Mouse (Mus musculus): ENCODE measurements around the gene Zfp598. TPM values are rescaled to one million over a fixed set of nuclear protein-coding genes. Genes with fewer than 3 reads are reported as not detected.
"Not testable (repeated sequence)": the region's sequence is repeated elsewhere in the genome, so short reads cannot be mapped to it uniquely, and the experiment has no call there.

The Zfp598 gene
- total and polyA plus RNA-seq, 3 experiments, result 22.1 to 54.0 (median 31.8) TPM

GRCm38 (mm10) chr17:24717943-24718342 is 48.5 kb downstream of the Zfp598 start, which contains the start of the genes Rnf151 and Rps2:
TSS of gene Rnf151 (minus strand) at chr17:24718063.
TSS of gene Rps2 (plus strand) at chr17:24718116.
- in situ Hi-C loops (cut with MboI; ENCODE audit: low pct_ligation_motif_present, low pct_unique_long_range_greater_than_20kb, low sequenced_read_pairs), result no loop called here
- no peak within 1 kb of the TSS for H3K27ac ChIP-seq (ENCODE audit: insufficient read depth, low read depth)
- peak within 1 kb of the TSS; percentile 92 for H3K4me2 ChIP-seq (ENCODE audit: insufficient read depth, low read depth, poor library complexity, severe bottlenecking)
- peak; percentile 58 for TF ChIP-seq POLR2A (IDR thresholded peaks at IDR 0.05; ENCODE audit: low read depth, low read length)
- TF ChIP-seq POLR2AphosphoS2 (IDR thresholded peaks at IDR 0.05; ENCODE audit: low read depth, low read length), result peak; percentile 84
- 0 out of 2 replicates have a peak, but pooled peaks have one; percentile 8 for TF ChIP-seq CHD2 (IDR thresholded peaks at IDR 0.05; ENCODE audit: low read length)
- no peak for TF ChIP-seq MAX (IDR thresholded peaks at IDR 0.05; ENCODE audit: low read length)
- no peak for TF ChIP-seq RCOR1 (conservative IDR thresholded peaks at IDR 0.05; ENCODE audit: low read depth, low read length)
- H3K9me3 ChIP-seq (replicated peaks; ENCODE audit: low read length), result no peaks in the 10 kb centered on the region
- peaks cover 35 to 58% of the 10 kb centered on the region in 2 experiments for H3K36me3 ChIP-seq (replicated peaks in 1 of 2; ENCODE audit: control insufficient read depth in 1 of 2, insufficient read depth in 1 of 2, low read length in 1 of 2)
- peak within 1 kb of the TSS; percentile 98 for H3K9ac ChIP-seq (ENCODE audit: insufficient read depth, low read depth)
- dilution Hi-C loops (cut with MboI; ENCODE audit: extremely low pct_ligation_motif_present, extremely low pct_unique_long_range_greater_than_20kb, low sequenced_read_pairs), result no loop called here
- no peaks in the 10 kb centered on the region for H3K27me3 ChIP-seq (replicated peaks)
- DNase-seq (ENCODE audit: extremely low read depth), result no peak
- H3K4me1 ChIP-seq (ENCODE audit: control insufficient read depth in 1 of 2, insufficient read depth in 2 of 2), result peaks cover 5 to 24% of the 10 kb centered on the region in 2 experiments; a peak in 3 of 4 replicates
- H3K79me2 ChIP-seq (replicated peaks; ENCODE audit: control insufficient read depth, extremely low read depth, insufficient read depth, poor library complexity, severe bottlenecking), result peaks cover 37% of the 10 kb centered on the region
- H3K4me3 ChIP-seq (replicated peaks in 1 of 3; ENCODE audit: low read depth in 2 of 3, low read length in 2 of 3, poor library complexity in 1 of 3), result peak within 1 kb of the TSS; percentile 70 to 92 (median 78)

DNA sequence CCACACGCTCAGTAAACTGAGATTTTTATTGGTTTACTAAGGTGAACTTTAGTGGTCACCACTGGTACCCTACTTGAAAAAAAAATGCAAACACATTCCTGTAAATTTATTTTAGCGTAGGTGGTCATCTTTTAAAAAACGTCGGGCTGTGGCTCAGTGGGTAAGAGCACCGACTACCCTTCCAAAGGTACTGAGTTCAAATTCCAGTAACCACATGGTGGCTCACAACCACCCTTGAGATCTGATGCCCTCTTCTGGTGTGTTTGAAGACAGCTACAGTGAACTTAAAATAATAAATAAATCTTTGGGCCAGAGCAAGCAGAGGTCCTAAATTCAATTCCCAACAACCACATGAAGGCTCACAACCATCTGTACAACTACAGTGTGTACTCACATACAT is 49.5 kb downstream of the Zfp598 start:
- dilution Hi-C loops (cut with MboI; ENCODE audit: extremely low pct_ligation_motif_present, extremely low pct_unique_long_range_greater_than_20kb, low sequenced_read_pairs); H3K27me3 ChIP-seq (replicated peaks); DNase-seq (ENCODE audit: extremely low read depth); H3K9me3 ChIP-seq (replicated peaks; ENCODE audit: low read length); in situ Hi-C loops (cut with MboI; ENCODE audit: low pct_ligation_motif_present, low pct_unique_long_range_greater_than_20kb, low sequenced_read_pairs); H3K27ac ChIP-seq (ENCODE audit: insufficient read depth, low read depth): not testable (repeated sequence)
- Histone ChIP-seq H3K9ac (ENCODE audit: insufficient read depth, low read depth) (peak overlapping the region; percentile 98), H3K4me2 (ENCODE audit: insufficient read depth, low read depth, poor library complexity, severe bottlenecking) (peak overlapping the region; percentile 92), H3K4me3 (replicated peaks in 1 of 3; ENCODE audit: low read depth in 2 of 3, low read length in 2 of 3, poor library complexity in 1 of 3) (peak overlapping the region; percentile 70 to 92 (median 78)), H3K79me2 (replicated peaks; ENCODE audit: control insufficient read depth, extremely low read depth, insufficient read depth, poor library complexity, severe bottlenecking) (peaks cover 45% of the 10 kb centered on the region), H3K36me3 (replicated peaks in 1 of 2; ENCODE audit: control insufficient read depth in 1 of 2, insufficient read depth in 1 of 2, low read length in 1 of 2) (peaks cover 35 to 58% of the 10 kb centered on the region in 2 experiments), H3K4me1 (ENCODE audit: control insufficient read depth in 1 of 2, insufficient read depth in 2 of 2) (peaks cover 5 to 26% of the 10 kb centered on the region in 2 experiments; a peak in 3 of 4 replicates)
- TF ChIP-seq MYC (IDR thresholded peaks at IDR 0.05; ENCODE audit: low read depth, low read length), result peak; percentile 75; the same call in 1 of the 2 replicates
- TF ChIP-seq SIN3A (IDR thresholded peaks at IDR 0.05; ENCODE audit: low read length), result peak; percentile 16; the same call in 1 of the 2 replicates
- TF ChIP-seq CTCF (conservative IDR thresholded peaks at IDR 0.05 in 1 of 2, IDR thresholded peaks at IDR 0.05 in 1 of 2; ENCODE audit: low read depth in 2 of 2, low read length in 2 of 2), result peak in 1 of 2 experiments; percentile 26; a peak in 1 of 4 replicates

- Histone ChIP-seq H3K9me3 (replicated peaks; ENCODE audit: low read length) (no peaks in the 10 kb centered on the region), H3K4me1 (ENCODE audit: control insufficient read depth in 1 of 2, insufficient read depth in 2 of 2) (peaks cover 5 to 29% of the 10 kb centered on the region in 2 experiments; a peak in 3 of 4 replicates), H3K36me3 (replicated peaks in 1 of 2; ENCODE audit: control insufficient read depth in 1 of 2, insufficient read depth in 1 of 2, low read length in 1 of 2) (peaks cover 35 to 58% of the 10 kb centered on the region in 2 experiments), H3K9ac (ENCODE audit: insufficient read depth, low read depth) (peak overlapping the region; percentile 98), H3K27me3 (replicated peaks) (no peaks in the 10 kb centered on the region), H3K27ac (ENCODE audit: insufficient read depth, low read depth) (peak overlapping the region; percentile 64), H3K4me3 (replicated peaks in 1 of 3; ENCODE audit: low read depth in 2 of 3, low read length in 2 of 3, poor library complexity in 1 of 3) (peak overlapping the region; percentile 70 to 92 (median 78)), H3K4me2 (ENCODE audit: insufficient read depth, low read depth, poor library complexity, severe bottlenecking) (0 out of 2 replicates have a peak overlapping the region, but pooled peaks have one; percentile 92), H3K79me2 (replicated peaks; ENCODE audit: control insufficient read depth, extremely low read depth, insufficient read depth, poor library complexity, severe bottlenecking) (peaks cover 47% of the 10 kb centered on the region)
- dilution Hi-C loops (cut with MboI; ENCODE audit: extremely low pct_ligation_motif_present, extremely low pct_unique_long_range_greater_than_20kb, low sequenced_read_pairs), result no loop called here
- in situ Hi-C loops (cut with MboI; ENCODE audit: low pct_ligation_motif_present, low pct_unique_long_range_greater_than_20kb, low sequenced_read_pairs), result no loop called here
- peak; percentile 98 for DNase-seq (ENCODE audit: extremely low read depth)
- peak; percentile 70; the same call in 1 of the 2 replicates for TF ChIP-seq SIN3A (IDR thresholded peaks at IDR 0.05; ENCODE audit: low read length)
- no peak for TF ChIP-seq ZKSCAN1 (IDR thresholded peaks at IDR 0.05; ENCODE audit: borderline replicate concordance, low read depth, low read length)
- no peak for TF ChIP-seq JUND (conservative IDR thresholded peaks at IDR 0.05; ENCODE audit: low read depth, low read length)
- TF ChIP-seq CHD1 (IDR thresholded peaks at IDR 0.05; ENCODE audit: low read depth, low read length), result 0 out of 2 replicates have a peak, but pooled peaks have one; percentile 40
- TF ChIP-seq TBP (conservative IDR thresholded peaks at IDR 0.05; ENCODE audit: low read depth, low read length), result peak; percentile 98
- TF ChIP-seq MAFK (IDR thresholded peaks at IDR 0.05; ENCODE audit: insufficient replicate concordance, low read length), result no peak
- TF ChIP-seq ZC3H11A (IDR thresholded peaks at IDR 0.05; ENCODE audit: low read depth, low read length), result no peak
- TF ChIP-seq USF2 (conservative IDR thresholded peaks at IDR 0.05; ENCODE audit: low read depth, low read length), result 0 out of 2 replicates have a peak, but pooled peaks have one; percentile 6
- TF ChIP-seq BHLHE40 (IDR thresholded peaks at IDR 0.05; ENCODE audit: low read depth, low read length), result peak; percentile 74
- peak; percentile 89 for TF ChIP-seq KAT2A (IDR thresholded peaks at IDR 0.05; ENCODE audit: insufficient replicate concordance, low read length)
- TF ChIP-seq HCFC1 (IDR thresholded peaks at IDR 0.05; ENCODE audit: low read depth, low read length), result peak; percentile 90
- no peak for TF ChIP-seq ZNF384 (IDR thresholded peaks at IDR 0.05; ENCODE audit: low read depth, low read length)
- peak; percentile 100 for TF ChIP-seq NELFE (IDR thresholded peaks at IDR 0.05; ENCODE audit: low read depth, low read length)
- no peak for TF ChIP-seq CTCF (conservative IDR thresholded peaks at IDR 0.05 in 1 of 2, IDR thresholded peaks at IDR 0.05 in 1 of 2; ENCODE audit: low read depth in 2 of 2, low read length in 2 of 2)
- no peak for TF ChIP-seq JUN (IDR thresholded peaks at IDR 0.05; ENCODE audit: insufficient read depth, low read depth, low read length)
- TF ChIP-seq ZMIZ1 (IDR thresholded peaks at IDR 0.05; ENCODE audit: low read depth, low read length), result peak; percentile 99
- peak; percentile 94 for TF ChIP-seq MAX (IDR thresholded peaks at IDR 0.05; ENCODE audit: low read length)
- TF ChIP-seq MXI1 (IDR thresholded peaks at IDR 0.05; ENCODE audit: low read depth, low read length), result peak; percentile 97
These were observed 50.2 kb downstream of the Zfp598 start for GRCm38 (mm10) chr17:24719494-24720222.

Data from CH12.LX (cell line).